Mouse (Mus musculus) heart, embryonic 13.5 days (tissue): ENCODE measurements around the gene Nid2. TPM values are rescaled to one million over a fixed set of nuclear protein-coding genes. Genes with fewer than 3 reads are reported as not detected.
A peak's percentile ranks its signal among the peaks of the same experiment; 100 is the strongest.

Experiments
- ATAC-seq: fragments of 200-750 bp; cut with Nextera tagmentation; 2 replicates; pipeline ENCODE4 v1.8.0; 2017; ENCODE audit warnings: moderate TSS enrichment; ENCODE audit not compliant: insufficient number of reproducible peaks, low FRiP score, low TSS enrichment; ENCODE audit errors: extremely low read depth
- H3K27ac ChIP-seq: fragments of 300-500 bp; sonication (generic); replicated peaks from 2 replicates; pipeline ENCODE4 v1.5.1; 2015; ENCODE audit warnings: moderate library complexity, mild to moderate bottlenecking, inconsistent platforms
- H3K27me3 ChIP-seq: fragments of 300-500 bp; sonication (generic); replicated peaks from 2 replicates; pipeline ENCODE4 v1.6.1; 2015; ENCODE audit warnings: mild to moderate bottlenecking, inconsistent platforms
- H3K36me3 ChIP-seq: fragments of 300-500 bp; sonication (generic); 2 replicates; pipeline ENCODE4 v1.6.1; 2015; ENCODE audit warnings: mild to moderate bottlenecking, inconsistent platforms
- H3K4me1 ChIP-seq: fragments of 300-500 bp; sonication (generic); 2 replicates; pipeline ENCODE4 v1.6.1; 2015; ENCODE audit warnings: inconsistent platforms
- H3K4me2 ChIP-seq: fragments of 300-500 bp; sonication (generic); 2 replicates; pipeline ENCODE4 v1.6.1; 2015; ENCODE audit warnings: inconsistent platforms, mild to moderate bottlenecking, moderate library complexity
- H3K4me3 ChIP-seq: fragments of 300-500 bp; sonication (generic); 2 replicates; pipeline ENCODE4 v1.5.1; 2015; ENCODE audit warnings: moderate library complexity, mild to moderate bottlenecking, inconsistent platforms
- H3K9ac ChIP-seq: fragments of 300-500 bp; sonication (generic); 2 replicates; pipeline ENCODE4 v1.6.1; 2015; ENCODE audit warnings: inconsistent platforms, mild to moderate bottlenecking, moderate library complexity
- H3K9me3 ChIP-seq: fragments of 300-500 bp; sonication (generic); 2 replicates; pipeline ENCODE4 v1.6.1; 2016; ENCODE audit warnings: inconsistent platforms
- WGBS: fragments of 180-500 bp; shearing (Covaris S2); methylation state at CpG from one replicate; pipeline ENCODE4 v1.1.7; 2015; ENCODE audit warnings: mixed read lengths; 5-methylcytosine and 5-hydroxymethylcytosine counted together
- polyA plus RNA-seq: library from polyadenylated mRNA; unstranded; fragments of >200 nt; fragmentation: Nextera tagmentation; extraction: Ambion mirVana; gene quantifications from 2 replicates; pipeline ENCODE4 v1.2.1, GENCODE M21; 2015

The Nid2 gene
- polyA plus RNA-seq, 1 experiment from 2014 or later: 138 TPM

GRCm38 (mm10) chr14:19768648-19769047 lies 17.6 kb downstream of the Nid2 start:
- Histone ChIP-seq H3K9me3 (no peaks in the 10 kb centered on the region), H3K36me3 (peaks cover 54% of the 10 kb centered on the region), H3K4me2 (no peak overlapping the region), H3K4me3 (no peak overlapping the region), H3K9ac (no peak overlapping the region), H3K27me3 (no peaks in the 10 kb centered on the region), H3K4me1 (peaks cover 65% of the 10 kb centered on the region), H3K27ac (no peak overlapping the region)
- no peak for ATAC-seq
- whole genome bisulfite sequencing: 90% methylated on average over 6 of the region's 6 CpGs

DNA sequence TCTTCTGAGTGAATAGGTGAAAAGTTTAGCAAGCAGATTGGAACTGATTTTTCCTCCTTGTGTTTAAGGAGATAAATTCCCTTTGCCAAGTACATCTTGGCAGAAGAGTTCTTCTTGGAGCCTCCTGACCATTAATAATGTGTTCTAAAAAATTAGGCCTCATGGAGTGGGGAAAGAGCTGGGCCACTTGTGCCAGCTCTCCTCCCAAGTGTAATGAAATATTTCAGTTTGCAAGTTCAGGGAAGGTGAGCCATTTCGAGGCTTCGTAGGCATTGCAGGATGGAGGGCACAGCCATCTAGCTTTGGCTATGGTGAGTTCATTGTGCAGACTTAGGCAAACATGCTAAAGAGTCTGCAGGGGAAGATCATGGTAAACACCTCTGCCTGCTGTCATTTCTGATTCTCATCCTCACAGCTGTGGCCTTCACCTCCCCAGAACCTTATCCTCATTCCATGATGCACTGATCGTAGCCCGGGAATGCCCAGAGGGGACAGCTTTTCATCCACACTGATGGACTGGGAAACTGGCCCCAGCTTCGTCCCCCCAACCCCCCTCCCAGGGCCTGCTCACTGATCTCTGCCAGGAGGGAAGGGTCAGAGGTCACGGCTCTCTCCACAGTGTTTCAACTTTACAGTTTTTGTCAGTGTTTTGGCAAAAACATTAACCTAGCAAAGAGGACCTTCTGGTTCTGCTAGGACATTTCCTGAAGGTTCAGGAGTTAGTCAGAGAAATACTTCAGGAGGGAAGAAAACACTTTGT lies 18.6 kb downstream of the Nid2 start:
- peaks cover 45% of the 10 kb centered on the region for H3K36me3 ChIP-seq
- H3K4me1 ChIP-seq: peaks cover 68% of the 10 kb centered on the region
- no peak overlapping the region for H3K4me3 ChIP-seq
- ATAC-seq: no peak
- H3K27ac ChIP-seq: 0 out of 2 replicates have a peak overlapping the region, but pooled peaks have one; percentile 42
- H3K9me3 ChIP-seq: no peaks in the 10 kb centered on the region
- H3K27me3 ChIP-seq: no peaks in the 10 kb centered on the region
- no peak overlapping the region for H3K9ac ChIP-seq
- 52% methylated on average over 6 of the region's 6 CpGs for WGBS
- no peak overlapping the region for H3K4me2 ChIP-seq

- H3K27me3 ChIP-seq: no peaks in the 10 kb centered on the region
These were observed 20.1 kb downstream of the Nid2 start for GRCm38 (mm10) chr14:19771173-19771572.

DNA sequence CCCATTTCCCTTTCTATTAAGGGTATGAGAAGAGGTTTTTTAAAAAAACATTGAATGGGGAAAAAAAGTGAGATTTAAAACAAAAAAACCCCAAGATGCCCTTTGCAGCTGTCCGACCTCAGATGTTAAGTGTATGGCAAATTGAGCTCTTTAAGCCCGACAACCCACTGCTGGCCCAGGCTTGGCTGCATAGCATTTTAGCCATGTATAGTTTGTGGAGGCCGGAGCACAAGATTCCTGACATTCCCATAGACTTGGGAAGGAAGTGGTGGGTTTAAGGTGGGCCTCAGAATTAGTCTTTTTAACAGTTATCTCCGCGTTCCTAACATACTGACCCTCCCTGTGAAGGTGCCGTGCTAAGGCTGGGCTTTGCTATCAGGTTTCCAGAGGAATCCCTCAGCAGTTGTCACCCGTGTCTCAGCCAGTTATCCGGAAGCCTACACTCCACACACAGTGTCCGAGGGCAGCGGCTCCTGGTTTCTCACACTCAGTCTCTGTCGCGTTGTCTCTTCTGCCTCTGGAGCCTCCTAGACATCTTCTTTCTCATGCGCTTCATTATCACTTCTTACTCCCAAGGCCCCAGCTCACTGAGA lies 23.1 kb downstream of the Nid2 start:
- Histone ChIP-seq H3K36me3 (peaks cover 30% of the 10 kb centered on the region), H3K27ac (peak overlapping the region; percentile 60; the same call in 1 of the 2 replicates), H3K9ac (peak overlapping the region; percentile 63), H3K4me1 (peaks cover 63% of the 10 kb centered on the region), H3K4me3 (no peak overlapping the region), H3K27me3 (no peaks in the 10 kb centered on the region), H3K9me3 (no peaks in the 10 kb centered on the region), H3K4me2 (peak overlapping the region; percentile 35)
- WGBS: 25% methylated on average over 13 of the region's 13 CpGs
- ATAC-seq: no peak

More at GRCm38 (mm10) chr14:19771173-19771572, 20.1 kb downstream of the Nid2 start:
- Histone ChIP-seq H3K9me3 (no peaks in the 10 kb centered on the region), H3K9ac (peak overlapping the region; percentile 6; the same call in 1 of the 2 replicates), H3K4me1 (peaks cover 66% of the 10 kb centered on the region), H3K36me3 (peaks cover 32% of the 10 kb centered on the region), H3K4me2 (no peak overlapping the region), H3K4me3 (no peak overlapping the region), H3K27ac (0 out of 2 replicates have a peak overlapping the region, but pooled peaks have one; percentile 6)
- WGBS: 59% methylated on average over 7 of the region's 7 CpGs
- ATAC-seq: no peak

- Histone ChIP-seq H3K9me3 (no peaks in the 10 kb centered on the region), H3K9ac (no peak overlapping the region), H3K36me3 (peaks cover 38% of the 10 kb centered on the region), H3K4me3 (no peak overlapping the region), H3K4me2 (no peak overlapping the region), H3K4me1 (peaks cover 55% of the 10 kb centered on the region), H3K27ac (no peak overlapping the region), H3K27me3 (no peaks in the 10 kb centered on the region)
- 50% methylated on average over 4 of the region's 4 CpGs for WGBS
- no peak for ATAC-seq
These were observed 24.4 kb downstream of the Nid2 start for GRCm38 (mm10) chr14:19775491-19775890.

GRCm38 (mm10) chr14:19776179-19776578 lies 25.1 kb downstream of the Nid2 start:
- no peaks in the 10 kb centered on the region for H3K27me3 ChIP-seq
- peaks cover 45% of the 10 kb centered on the region for H3K36me3 ChIP-seq
- no peak overlapping the region for H3K9ac ChIP-seq
- peak overlapping the region; percentile 13; the same call in 1 of the 2 replicates for H3K27ac ChIP-seq
- no peaks in the 10 kb centered on the region for H3K9me3 ChIP-seq
- H3K4me1 ChIP-seq: peaks cover 48% of the 10 kb centered on the region
- no peak overlapping the region for H3K4me2 ChIP-seq
- H3K4me3 ChIP-seq: no peak overlapping the region
- no peak for ATAC-seq
- 94% methylated on average over 5 of the region's 5 CpGs for WGBS

DNA sequence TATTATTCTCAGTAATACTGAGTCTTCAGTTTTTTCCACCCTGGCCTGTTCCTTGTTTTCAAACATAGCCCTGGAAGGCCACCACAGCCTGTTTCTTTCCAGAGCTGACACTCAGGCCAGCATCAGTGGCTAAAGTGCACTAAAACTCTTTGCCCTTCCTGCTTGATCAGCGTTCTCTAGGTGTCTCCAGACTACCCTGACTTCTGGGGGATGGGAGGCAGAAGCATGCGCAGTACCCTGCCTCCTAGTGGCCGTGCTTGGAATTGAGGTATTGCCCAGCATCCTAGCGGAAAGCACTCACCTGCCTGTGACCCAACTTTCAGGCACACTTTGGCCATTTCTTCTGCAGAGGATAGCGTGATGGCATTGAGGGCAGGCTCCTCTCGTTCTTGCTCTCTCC lies 25.8 kb downstream of the Nid2 start:
- no peaks in the 10 kb centered on the region for H3K27me3 ChIP-seq
- H3K4me3 ChIP-seq: no peak overlapping the region
- H3K27ac ChIP-seq: no peak overlapping the region
- H3K9me3 ChIP-seq: no peaks in the 10 kb centered on the region
- H3K4me2 ChIP-seq: no peak overlapping the region
- peaks cover 50% of the 10 kb centered on the region for H3K36me3 ChIP-seq
- no peak for ATAC-seq
- peaks cover 43% of the 10 kb centered on the region for H3K4me1 ChIP-seq
- 49% methylated on average over 6 of the region's 6 CpGs for WGBS
- H3K9ac ChIP-seq: no peak overlapping the region

DNA sequence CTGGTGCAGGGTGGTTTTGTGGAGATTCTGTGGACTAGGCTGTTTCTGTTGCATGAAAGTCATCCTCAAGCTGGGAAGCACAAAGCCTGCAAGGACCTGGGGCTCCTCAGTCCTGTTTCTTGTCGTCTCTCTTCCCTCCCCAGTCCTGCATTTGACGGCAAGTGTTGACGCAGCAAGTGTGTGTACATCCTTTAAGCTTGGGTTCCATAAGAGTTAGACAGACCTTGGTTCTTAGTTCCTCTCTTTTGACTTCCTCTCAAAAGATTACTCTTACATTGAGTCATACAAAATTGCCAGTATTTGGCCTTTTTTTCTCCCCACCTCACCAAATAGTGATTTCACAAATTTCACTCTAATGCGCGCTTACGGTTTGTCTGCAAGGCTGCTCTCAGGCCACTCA lies 26.3 kb downstream of the Nid2 start:
- Histone ChIP-seq H3K27me3 (no peaks in the 10 kb centered on the region), H3K9ac (no peak overlapping the region), H3K9me3 (no peaks in the 10 kb centered on the region), H3K4me2 (no peak overlapping the region), H3K36me3 (peaks cover 55% of the 10 kb centered on the region), H3K4me1 (peaks cover 38% of the 10 kb centered on the region), H3K4me3 (no peak overlapping the region), H3K27ac (no peak overlapping the region)
- WGBS: 84% methylated on average over 6 of the region's 6 CpGs
- ATAC-seq: no peak

DNA sequence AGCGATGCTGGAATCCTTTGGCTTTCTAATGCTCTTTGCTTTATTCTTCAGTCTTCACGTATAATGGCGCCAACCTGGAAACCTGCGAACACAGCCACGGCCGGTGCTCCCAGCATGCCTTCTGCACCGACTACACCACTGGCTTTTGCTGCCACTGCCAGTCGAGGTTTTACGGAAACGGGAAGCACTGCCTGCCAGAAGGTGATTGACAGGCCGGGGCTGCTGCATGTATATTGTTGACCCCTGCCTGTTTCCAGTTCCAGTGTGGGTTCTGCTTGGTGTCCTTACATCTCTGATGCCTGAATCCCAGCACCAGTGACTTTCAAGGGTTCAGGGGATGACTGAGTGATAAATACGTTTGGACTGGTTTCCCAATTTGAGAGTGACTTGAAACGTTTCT lies 26.9 kb downstream of the Nid2 start:
- WGBS: 86% methylated on average over 13 of the region's 13 CpGs
- Histone ChIP-seq H3K4me1 (peaks cover 33% of the 10 kb centered on the region), H3K9me3 (no peaks in the 10 kb centered on the region), H3K27ac (no peak overlapping the region), H3K9ac (no peak overlapping the region), H3K4me2 (no peak overlapping the region), H3K27me3 (no peaks in the 10 kb centered on the region), H3K36me3 (peaks cover 61% of the 10 kb centered on the region), H3K4me3 (no peak overlapping the region)
- ATAC-seq: no peak

DNA sequence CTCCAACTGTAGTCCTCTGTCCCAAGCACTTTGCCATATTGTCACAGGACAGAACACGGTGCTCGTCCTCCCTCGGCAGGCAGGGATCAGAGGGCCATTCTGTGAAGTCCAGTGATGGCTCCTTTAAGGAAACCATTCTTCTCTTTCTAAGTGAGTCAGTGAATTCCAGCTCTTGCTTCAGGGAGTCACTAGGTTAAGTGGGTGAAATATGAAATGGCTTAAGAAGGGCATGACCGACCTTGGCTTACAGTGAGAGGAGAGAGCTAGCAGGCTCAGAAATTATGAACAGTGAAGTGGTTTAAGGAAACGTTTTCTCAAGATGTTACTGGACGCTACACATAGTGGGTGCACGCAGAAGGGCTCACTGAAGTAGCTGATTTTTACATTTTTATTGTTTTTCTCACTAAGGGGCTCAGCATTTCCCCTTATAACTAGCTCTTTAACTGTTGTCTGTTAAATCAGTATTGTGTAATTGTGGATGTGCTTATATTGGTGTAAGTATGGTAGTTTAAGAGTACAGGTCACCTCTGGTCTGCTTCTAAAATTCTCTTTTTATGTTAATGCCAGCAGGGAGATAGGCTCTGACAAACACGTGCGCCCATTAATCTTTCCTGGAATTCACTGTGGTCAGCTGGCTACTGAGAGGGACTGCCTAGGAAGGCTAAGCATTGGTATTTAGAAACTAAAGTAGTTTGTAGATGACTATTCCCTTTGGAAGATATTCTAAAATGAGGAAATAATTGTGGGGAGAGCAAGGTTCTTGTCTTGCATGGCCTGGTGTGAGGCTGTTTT lies 34.9 kb downstream of the Nid2 start:
- WGBS: 66% methylated on average over 9 of the region's 9 CpGs
- Histone ChIP-seq H3K27me3 (no peaks in the 10 kb centered on the region), H3K4me2 (no peak overlapping the region)

GRCm38 (mm10) chr14:19788443-19788842 lies 37.4 kb downstream of the Nid2 start:
- H3K4me1 ChIP-seq: peaks cover 20% of the 10 kb centered on the region
- no peak overlapping the region for H3K9ac ChIP-seq
- no peak overlapping the region for H3K27ac ChIP-seq
- peaks cover 58% of the 10 kb centered on the region for H3K36me3 ChIP-seq
- no peaks in the 10 kb centered on the region for H3K9me3 ChIP-seq
- no peaks in the 10 kb centered on the region for H3K27me3 ChIP-seq
- WGBS: 67% methylated on average over 1 of the region's 1 CpGs
- ATAC-seq: no peak
- no peak overlapping the region for H3K4me3 ChIP-seq
- no peak overlapping the region for H3K4me2 ChIP-seq

More for the DNA sequence above, 34.9 kb downstream of the Nid2 start:
- peaks cover 58% of the 10 kb centered on the region for H3K36me3 ChIP-seq
- no peak overlapping the region for H3K27ac ChIP-seq
- peaks cover 20% of the 10 kb centered on the region for H3K4me1 ChIP-seq
- H3K9me3 ChIP-seq: no peaks in the 10 kb centered on the region
- no peak overlapping the region for H3K9ac ChIP-seq
- no peak for ATAC-seq
- no peak overlapping the region for H3K4me3 ChIP-seq
